Mouse (Mus musculus) testis, postnatal 10 days (tissue): ENCODE results near the gene Btbd35f2.
"Not testable (repeated sequence)": the region's sequence is repeated elsewhere in the genome, so short reads cannot be mapped to it uniquely, and the experiment has no call there.

Experiments used
- DNase-seq: peaks from one replicate; pipeline ENCODE4 v3.0.0; 2021; ENCODE audit warnings: low spot score

Btbd35f2 gene

DNA sequence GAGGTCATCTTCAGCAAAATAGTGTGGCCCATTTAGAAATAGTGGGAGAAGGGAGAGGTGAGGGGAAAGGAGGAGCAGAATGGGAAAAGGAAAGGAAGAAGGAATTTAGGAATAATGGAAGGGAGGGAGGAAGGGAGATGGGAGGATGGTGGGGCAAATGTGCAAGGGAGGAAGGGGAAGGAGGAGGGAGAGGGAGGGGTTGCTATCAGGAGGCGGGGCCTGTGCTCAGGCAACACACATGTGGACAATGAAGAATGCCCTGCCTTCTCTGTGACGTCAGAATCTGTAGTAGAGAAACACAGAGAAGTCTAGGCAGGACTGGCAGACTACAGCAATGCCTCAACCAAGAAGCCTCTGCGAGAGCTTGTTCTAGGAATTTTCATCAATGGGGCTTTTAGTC, at the start of gene Btbd35f2:
TSS of gene Btbd35f2 (plus strand) at position 301 of the 400 bp plus-strand sequence.
- not testable (repeated sequence) for DNase-seq
